Mouse (Mus musculus): ENCODE data around the gene Ankrd63. TPM values are rescaled to one million over a fixed set of nuclear protein-coding genes. Genes with fewer than 3 reads are reported as not detected.

The Ankrd63 gene
- total RNA-seq, 1 experiment, result not detected

DNA sequence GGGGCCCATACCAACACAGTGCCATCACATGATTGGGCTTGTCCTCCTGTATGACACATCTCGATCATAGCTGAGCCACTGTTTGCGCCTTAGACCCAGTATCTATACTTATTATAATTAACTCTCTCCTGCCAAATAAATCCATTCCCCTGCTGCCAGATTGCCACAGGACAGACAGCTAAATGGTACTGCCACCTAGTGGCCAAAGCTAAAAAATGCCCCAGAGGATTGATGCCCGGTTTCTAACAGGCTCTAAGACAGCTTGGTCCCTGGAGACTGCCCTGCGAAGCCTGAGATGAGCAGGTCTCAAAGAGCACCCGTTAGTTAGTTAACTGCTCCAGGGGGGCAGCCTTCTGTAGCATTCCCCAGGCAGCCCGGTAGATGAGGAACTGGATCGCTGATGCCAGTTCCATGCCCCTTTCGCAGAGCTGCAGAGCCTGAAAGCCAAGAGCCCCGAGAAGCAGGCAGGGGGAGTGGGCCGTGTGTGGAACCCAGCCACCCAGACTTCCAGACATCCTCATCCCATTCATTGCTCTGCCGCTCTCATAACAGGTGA is 8.0 kb downstream of the Ankrd63 start:
- TF ChIP-seq ZC3H11A (IDR thresholded peaks at IDR 0.05; ENCODE audit: borderline replicate concordance, low read depth, low read length), result peak; percentile 51; the same call in 1 of the 2 replicates
- TF ChIP-seq HCFC1 (IDR thresholded peaks at IDR 0.05; ENCODE audit: borderline replicate concordance, insufficient read depth, low read length), result no peak
- no peaks in the 10 kb centered on the region for H3K36me3 ChIP-seq (ENCODE audit: control insufficient read depth, insufficient read depth, low read length, poor library complexity, severe bottlenecking)
- DNase-seq (ENCODE audit: low read depth, low spot score), result no peak
- H3K27ac ChIP-seq (ENCODE audit: insufficient read depth, low read depth, low read length, poor library complexity, severe bottlenecking), result no peak overlapping the region
- H3K9ac ChIP-seq (ENCODE audit: insufficient read depth, low read depth, low read length, poor library complexity, severe bottlenecking), result no peak overlapping the region
- peaks cover 2% of the 10 kb centered on the region in 2 experiments; a peak in 2 of 4 replicates for H3K4me1 ChIP-seq (ENCODE audit: control insufficient read depth in 2 of 2, insufficient read depth in 2 of 2, low read length in 2 of 2, poor library complexity in 1 of 2)
- in situ Hi-C loops (cut with MboI; ENCODE audit: low sequenced_read_pairs in 2 of 2, unreplicated experiment in 2 of 2), result no loop called here
- H3K9me3 ChIP-seq (ENCODE audit: control insufficient read depth, insufficient read depth, low read depth, low read length), result no peaks in the 10 kb centered on the region
- peak overlapping the region; percentile 0 to 36; a peak in 1 of 4 replicates for H3K4me3 ChIP-seq (ENCODE audit: insufficient read depth in 1 of 2, low read depth in 1 of 2, low read length in 2 of 2, poor library complexity in 1 of 2, severe bottlenecking in 1 of 2)

DNA sequence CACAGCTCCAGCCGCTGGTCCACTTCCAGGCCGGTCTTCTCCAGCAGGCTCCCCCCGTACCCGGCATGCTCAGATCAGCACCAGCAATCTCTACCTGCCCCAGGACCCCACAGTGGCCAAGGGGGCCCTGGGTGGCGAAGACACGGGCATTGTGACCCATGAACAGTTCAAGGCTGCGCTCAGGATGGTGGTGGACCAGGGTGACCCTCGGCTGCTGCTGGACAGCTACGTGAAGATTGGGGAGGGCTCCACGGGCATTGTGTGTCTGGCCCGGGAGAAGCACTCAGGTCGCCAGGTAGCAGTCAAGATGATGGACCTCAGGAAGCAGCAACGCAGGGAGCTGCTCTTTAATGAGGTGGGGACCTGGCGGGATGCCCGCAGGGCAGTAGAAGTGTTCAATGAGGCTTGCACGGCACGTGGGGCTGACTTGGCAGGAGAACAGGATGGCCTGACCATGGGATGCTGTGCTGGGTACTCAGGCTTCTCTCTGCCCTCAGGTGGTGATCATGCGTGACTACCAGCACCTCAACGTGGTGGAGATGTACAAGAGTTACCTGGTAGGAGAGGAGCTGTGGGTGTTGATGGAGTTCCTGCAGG is 10.3 kb downstream of the Ankrd63 start:
- no peak for DNase-seq (ENCODE audit: low read depth, low spot score)

DNA sequence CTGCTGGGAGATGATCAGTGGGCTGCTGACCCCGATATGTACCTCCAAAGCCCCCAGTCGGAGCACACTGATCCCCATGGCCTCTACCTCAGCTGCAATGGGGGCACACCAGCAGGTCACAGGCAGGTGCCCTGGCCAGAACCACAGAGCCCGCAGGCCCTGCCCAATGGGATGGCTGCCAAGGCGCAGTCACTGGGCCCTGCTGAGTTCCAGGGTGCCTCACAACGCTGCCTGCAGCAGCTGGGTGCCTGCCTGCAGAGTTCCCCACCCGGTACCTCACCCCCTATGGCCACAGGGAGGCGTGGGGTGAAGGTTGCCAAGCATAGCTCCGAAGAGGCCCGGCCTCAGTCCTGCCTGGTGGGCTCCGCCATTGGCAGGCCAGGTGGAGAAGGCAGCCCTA is 13.9 kb downstream of the Ankrd63 start:
- H3K9ac ChIP-seq (ENCODE audit: insufficient read depth, low read depth, low read length, poor library complexity, severe bottlenecking), result no peak overlapping the region
- H3K4me3 ChIP-seq (ENCODE audit: insufficient read depth in 1 of 2, low read depth in 1 of 2, low read length in 2 of 2, poor library complexity in 1 of 2, severe bottlenecking in 1 of 2), result no peak overlapping the region
- H3K4me1 ChIP-seq (ENCODE audit: control insufficient read depth in 2 of 2, insufficient read depth in 2 of 2, low read length in 2 of 2, poor library complexity in 1 of 2), result no peaks in the 10 kb centered on the region
- no peak for DNase-seq (ENCODE audit: low read depth, low spot score)
- TF ChIP-seq CHD2 (IDR thresholded peaks at IDR 0.05; ENCODE audit: low read depth, low read length), result no peak
- no peak overlapping the region for H3K27ac ChIP-seq (ENCODE audit: insufficient read depth, low read depth, low read length, poor library complexity, severe bottlenecking)
- in situ Hi-C loops (cut with MboI; ENCODE audit: low sequenced_read_pairs in 2 of 2, unreplicated experiment in 2 of 2), result no loop called here
- no peaks in the 10 kb centered on the region for H3K9me3 ChIP-seq (ENCODE audit: control insufficient read depth, insufficient read depth, low read depth, low read length)
- no peaks in the 10 kb centered on the region for H3K36me3 ChIP-seq (ENCODE audit: control insufficient read depth, insufficient read depth, low read length, poor library complexity, severe bottlenecking)

More for the DNA sequence above, 10.3 kb downstream of the Ankrd63 start:
- Histone ChIP-seq H3K27ac (ENCODE audit: insufficient read depth, low read depth, low read length, poor library complexity, severe bottlenecking) (no peak overlapping the region), H3K9ac (ENCODE audit: insufficient read depth, low read depth, low read length, poor library complexity, severe bottlenecking) (no peak overlapping the region), H3K4me1 (ENCODE audit: control insufficient read depth in 2 of 2, insufficient read depth in 2 of 2, low read length in 2 of 2, poor library complexity in 1 of 2) (peaks cover 0 to 2% of the 10 kb centered on the region in 2 experiments; a peak in 1 of 4 replicates), H3K9me3 (ENCODE audit: control insufficient read depth, insufficient read depth, low read depth, low read length) (no peaks in the 10 kb centered on the region), H3K36me3 (ENCODE audit: control insufficient read depth, insufficient read depth, low read length, poor library complexity, severe bottlenecking) (no peaks in the 10 kb centered on the region), H3K4me3 (ENCODE audit: insufficient read depth in 1 of 2, low read depth in 1 of 2, low read length in 2 of 2, poor library complexity in 1 of 2, severe bottlenecking in 1 of 2) (no peak overlapping the region)
- TF ChIP-seq HCFC1 (IDR thresholded peaks at IDR 0.05; ENCODE audit: borderline replicate concordance, insufficient read depth, low read length) (no peak), CHD2 (IDR thresholded peaks at IDR 0.05; ENCODE audit: low read depth, low read length) (no peak), ZC3H11A (IDR thresholded peaks at IDR 0.05; ENCODE audit: borderline replicate concordance, low read depth, low read length) (no peak), ZNF384 (IDR thresholded peaks at IDR 0.05; ENCODE audit: low read depth, low read length) (no peak), MAFK (IDR thresholded peaks at IDR 0.05; ENCODE audit: insufficient read depth, low read depth, low read length) (no peak)
- in situ Hi-C loops (cut with MboI; ENCODE audit: low sequenced_read_pairs in 2 of 2, unreplicated experiment in 2 of 2), result no loop called here

DNA sequence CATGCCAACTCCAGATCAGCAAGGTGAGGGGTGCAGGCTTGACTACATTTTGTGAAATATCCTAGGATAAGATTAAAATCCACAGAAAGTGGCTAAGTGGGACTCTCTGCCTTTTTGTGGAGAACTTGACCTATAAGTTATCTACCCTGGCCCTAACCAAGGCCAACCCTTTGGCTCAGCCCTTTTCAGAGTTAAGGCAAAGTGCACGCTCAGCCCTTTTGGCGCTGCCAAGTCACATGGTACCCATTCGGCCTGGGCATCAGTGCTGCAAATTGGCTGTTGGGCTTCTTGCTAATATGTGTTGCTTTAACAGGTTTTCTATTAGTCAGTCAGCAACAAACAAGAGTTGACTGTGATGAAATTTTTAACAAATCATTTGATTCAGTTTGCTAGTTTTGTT is 16.0 kb downstream of the Ankrd63 start:
- H3K9ac ChIP-seq (ENCODE audit: insufficient read depth, low read depth, low read length, poor library complexity, severe bottlenecking), result no peak overlapping the region
- no peaks in the 10 kb centered on the region for H3K9me3 ChIP-seq (ENCODE audit: control insufficient read depth, insufficient read depth, low read depth, low read length)
- DNase-seq (ENCODE audit: low read depth, low spot score), result no peak
- H3K4me3 ChIP-seq (ENCODE audit: insufficient read depth in 1 of 2, low read depth in 1 of 2, low read length in 2 of 2, poor library complexity in 1 of 2, severe bottlenecking in 1 of 2), result no peak overlapping the region
- TF ChIP-seq CHD2 (IDR thresholded peaks at IDR 0.05; ENCODE audit: low read depth, low read length) (no peak), ZC3H11A (IDR thresholded peaks at IDR 0.05; ENCODE audit: borderline replicate concordance, low read depth, low read length) (no peak), ZNF384 (IDR thresholded peaks at IDR 0.05; ENCODE audit: low read depth, low read length) (no peak), HCFC1 (IDR thresholded peaks at IDR 0.05; ENCODE audit: borderline replicate concordance, insufficient read depth, low read length) (no peak), MAFK (IDR thresholded peaks at IDR 0.05; ENCODE audit: insufficient read depth, low read depth, low read length) (no peak)
- no peak overlapping the region for H3K27ac ChIP-seq (ENCODE audit: insufficient read depth, low read depth, low read length, poor library complexity, severe bottlenecking)
- H3K36me3 ChIP-seq (ENCODE audit: control insufficient read depth, insufficient read depth, low read length, poor library complexity, severe bottlenecking), result no peaks in the 10 kb centered on the region
- no peaks in the 10 kb centered on the region for H3K4me1 ChIP-seq (ENCODE audit: control insufficient read depth in 2 of 2, insufficient read depth in 2 of 2, low read length in 2 of 2, poor library complexity in 1 of 2)
- in situ Hi-C loops (cut with MboI; ENCODE audit: low sequenced_read_pairs in 2 of 2, unreplicated experiment in 2 of 2), result no loop called here

DNA sequence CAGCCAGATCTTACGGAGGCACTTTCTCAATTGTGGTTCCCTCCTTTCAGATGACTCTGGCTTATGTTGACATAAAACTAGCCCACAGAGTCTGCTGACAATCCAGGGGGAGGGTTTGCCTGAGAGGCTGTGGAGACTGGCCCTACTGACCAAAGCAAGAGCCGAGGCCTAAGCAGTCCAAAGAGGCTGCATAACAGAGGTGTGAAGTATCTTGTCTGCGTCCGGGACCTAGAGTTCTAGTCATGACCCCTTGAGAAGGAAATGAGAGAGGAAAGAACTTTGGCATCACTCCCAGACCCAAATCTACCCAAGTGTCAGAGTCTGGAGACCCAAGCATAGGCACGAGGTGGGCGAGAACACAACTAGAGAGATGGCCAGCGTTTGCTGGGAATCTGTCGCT is 17.1 kb downstream of the Ankrd63 start:
- in situ Hi-C loops (cut with MboI; ENCODE audit: low sequenced_read_pairs in 2 of 2, unreplicated experiment in 2 of 2), result no loop called here
- H3K9ac ChIP-seq (ENCODE audit: insufficient read depth, low read depth, low read length, poor library complexity, severe bottlenecking), result no peak overlapping the region
- H3K4me1 ChIP-seq (ENCODE audit: control insufficient read depth in 2 of 2, insufficient read depth in 2 of 2, low read length in 2 of 2, poor library complexity in 1 of 2), result no peaks in the 10 kb centered on the region
- no peak overlapping the region for H3K4me3 ChIP-seq (ENCODE audit: insufficient read depth in 1 of 2, low read depth in 1 of 2, low read length in 2 of 2, poor library complexity in 1 of 2, severe bottlenecking in 1 of 2)
- no peaks in the 10 kb centered on the region for H3K36me3 ChIP-seq (ENCODE audit: control insufficient read depth, insufficient read depth, low read length, poor library complexity, severe bottlenecking)
- no peaks in the 10 kb centered on the region for H3K9me3 ChIP-seq (ENCODE audit: control insufficient read depth, insufficient read depth, low read depth, low read length)
- DNase-seq (ENCODE audit: low read depth, low spot score), result no peak
- no peak overlapping the region for H3K27ac ChIP-seq (ENCODE audit: insufficient read depth, low read depth, low read length, poor library complexity, severe bottlenecking)
- TF ChIP-seq ZC3H11A (IDR thresholded peaks at IDR 0.05; ENCODE audit: borderline replicate concordance, low read depth, low read length), result no peak
- no peak for TF ChIP-seq CHD2 (IDR thresholded peaks at IDR 0.05; ENCODE audit: low read depth, low read length)
- no peak for TF ChIP-seq MAFK (IDR thresholded peaks at IDR 0.05; ENCODE audit: insufficient read depth, low read depth, low read length)
- no peak for TF ChIP-seq ZNF384 (IDR thresholded peaks at IDR 0.05; ENCODE audit: low read depth, low read length)
- TF ChIP-seq HCFC1 (IDR thresholded peaks at IDR 0.05; ENCODE audit: borderline replicate concordance, insufficient read depth, low read length), result no peak
